Mouse (Mus musculus) hindbrain, embryonic 11.5 days (tissue): ENCODE data around the gene Rab11fip4. TPM values are rescaled to one million over a fixed set of nuclear protein-coding genes. Genes with fewer than 3 reads are reported as not detected.

Experiments
- ATAC-seq: fragments of 200-750 bp; cut with Nextera tagmentation; 2 replicates; pipeline ENCODE4 v1.8.0; 2017; ENCODE audit warnings: mild to moderate bottlenecking, moderate TSS enrichment, moderate library complexity; ENCODE audit not compliant: low FRiP score
- DNase-seq: peaks from one replicate; pipeline ENCODE4 v3.0.0-alpha.2; 2015; ENCODE audit warnings: low spot score
- H3K27ac ChIP-seq: fragments of 300-500 bp; sonication (generic); 2 replicates; pipeline ENCODE4 v1.5.1; 2014; ENCODE audit warnings: mild to moderate bottlenecking, low read depth, low read length
- H3K27me3 ChIP-seq: fragments of 300-500 bp; sonication (generic); 2 replicates; pipeline ENCODE4 v1.6.1; 2014; ENCODE audit warnings: mild to moderate bottlenecking, low read length, moderate library complexity, mixed read lengths; ENCODE audit not compliant: control insufficient read depth, insufficient read depth
- H3K36me3 ChIP-seq: fragments of 300-500 bp; sonication (generic); 2 replicates; pipeline ENCODE4 v1.6.1; 2014; ENCODE audit warnings: mild to moderate bottlenecking, low read length, moderate library complexity, mixed read lengths; ENCODE audit not compliant: control insufficient read depth, insufficient read depth
- H3K4me1 ChIP-seq: fragments of 300-500 bp; sonication (generic); replicated peaks from 2 replicates; pipeline ENCODE4 v1.6.1; 2014; ENCODE audit warnings: low read length, mixed read lengths; ENCODE audit not compliant: control insufficient read depth, insufficient read depth
- H3K4me2 ChIP-seq: fragments of 300-500 bp; sonication (generic); replicated peaks from 2 replicates; pipeline ENCODE4 v1.6.1; 2014; ENCODE audit warnings: mild to moderate bottlenecking, low read depth, low read length
- H3K4me3 ChIP-seq: fragments of 300-500 bp; sonication (generic); 2 replicates; pipeline ENCODE4 v1.5.1; 2014; ENCODE audit warnings: low read depth, low read length
- H3K9ac ChIP-seq: fragments of 300-500 bp; sonication (generic); 2 replicates; pipeline ENCODE4 v1.6.1; 2014; ENCODE audit warnings: low read depth, low read length
- H3K9me3 ChIP-seq: fragments of 300-500 bp; sonication (generic); 2 replicates; pipeline ENCODE4 v1.6.1; 2016; ENCODE audit warnings: low read length; ENCODE audit not compliant: control insufficient read depth
- WGBS: fragments of 180-500 bp; shearing (Covaris S2); extraction: QIAGEN DNeasy Blood & Tissue Kit; methylation state at CpG from one replicate; pipeline ENCODE4 v1.1.7; 2014; 5-methylcytosine and 5-hydroxymethylcytosine counted together
- polyA plus RNA-seq: library from polyadenylated mRNA; unstranded; fragments of >200 nt; fragmentation: Nextera tagmentation; extraction: Ambion mirVana; gene quantifications from 2 replicates; pipeline ENCODE4 v1.2.1, GENCODE M21; 2014

The Rab11fip4 gene
- polyA plus RNA-seq, 1 experiment from 2014 or later, result 11.5 TPM

- no peak overlapping the region for H3K4me2 ChIP-seq
- DNase-seq (no peak), ATAC-seq (no peak)
- no peaks in the 10 kb centered on the region for H3K9me3 ChIP-seq
- no peaks in the 10 kb centered on the region for H3K36me3 ChIP-seq
- WGBS, result 86% methylated on average over 3 of the region's 3 CpGs
- no peak overlapping the region for H3K27ac ChIP-seq
- no peak overlapping the region for H3K4me3 ChIP-seq
- no peaks in the 10 kb centered on the region for H3K27me3 ChIP-seq
- no peak overlapping the region for H3K9ac ChIP-seq
- 0 out of 2 replicates have a peak, but pooled peaks cover 3% of the 10 kb centered on the region for H3K4me1 ChIP-seq
Observed at GRCm38 (mm10) chr11:79674231-79674630, 83.2 kb downstream of the Rab11fip4 start.

GRCm38 (mm10) chr11:79674632-79675031 lies 83.6 kb downstream of the Rab11fip4 start:
- Histone ChIP-seq H3K9me3 (no peaks in the 10 kb centered on the region), H3K27me3 (no peaks in the 10 kb centered on the region), H3K36me3 (no peaks in the 10 kb centered on the region), H3K4me2 (no peak overlapping the region), H3K9ac (no peak overlapping the region), H3K4me1 (0 out of 2 replicates have a peak, but pooled peaks cover 3% of the 10 kb centered on the region), H3K27ac (no peak overlapping the region), H3K4me3 (no peak overlapping the region)
- DNase-seq, result no peak
- 90% methylated on average over 7 of the region's 7 CpGs for WGBS
- ATAC-seq, result no peak

DNA sequence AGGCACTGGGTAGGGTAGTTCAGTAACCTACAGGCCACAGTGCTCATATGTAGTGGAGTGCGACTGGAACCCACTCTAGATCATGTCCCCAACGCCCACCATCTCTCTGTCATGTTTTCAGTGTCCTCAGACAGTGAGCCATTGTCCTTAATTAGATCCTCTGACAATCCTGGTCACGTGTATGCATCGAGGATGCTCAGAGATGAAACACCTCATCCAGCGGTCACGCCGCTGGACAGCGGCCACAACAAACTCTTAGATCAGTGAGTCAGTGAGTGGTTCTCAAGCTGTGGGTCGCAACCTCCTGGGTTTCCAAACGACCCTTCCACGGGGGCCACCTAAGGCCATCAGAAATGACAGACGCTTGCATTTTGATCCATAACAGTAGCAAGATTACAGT lies 84.3 kb downstream of the Rab11fip4 start:
- Histone ChIP-seq H3K9me3 (no peaks in the 10 kb centered on the region), H3K4me3 (no peak overlapping the region), H3K36me3 (no peaks in the 10 kb centered on the region), H3K27ac (no peak overlapping the region), H3K27me3 (no peaks in the 10 kb centered on the region), H3K4me2 (no peak overlapping the region), H3K4me1 (0 out of 2 replicates have a peak, but pooled peaks cover 3% of the 10 kb centered on the region), H3K9ac (no peak overlapping the region)
- no peak for DNase-seq
- no peak for ATAC-seq
- WGBS, result 69% methylated on average over 12 of the region's 12 CpGs

DNA sequence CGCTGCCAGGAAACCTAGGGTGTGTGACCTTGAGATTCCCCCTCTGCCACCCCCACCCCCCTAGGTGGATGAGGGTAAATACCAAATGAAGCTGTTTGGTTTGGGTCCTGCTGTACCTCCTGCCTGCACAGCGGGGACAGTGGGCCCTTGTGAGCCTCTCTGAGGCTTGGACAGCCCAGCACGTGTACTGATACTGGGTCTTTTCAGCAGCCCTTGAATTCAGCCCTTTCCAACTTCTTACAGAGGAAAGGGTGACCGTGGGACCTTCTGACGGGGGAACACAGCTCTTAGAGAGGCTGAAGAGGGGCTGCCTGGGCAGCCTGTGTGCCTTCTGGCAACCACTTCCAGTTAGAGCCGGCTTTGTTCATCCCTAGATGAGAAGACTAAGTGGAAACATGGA lies 85.0 kb downstream of the Rab11fip4 start:
- WGBS, result 76% methylated on average over 6 of the region's 6 CpGs
- H3K9me3 ChIP-seq, result no peaks in the 10 kb centered on the region
- H3K27me3 ChIP-seq, result no peaks in the 10 kb centered on the region
- ATAC-seq, result no peak
- H3K36me3 ChIP-seq, result no peaks in the 10 kb centered on the region
- H3K27ac ChIP-seq, result no peak overlapping the region
- H3K4me3 ChIP-seq, result no peak overlapping the region
- no peak overlapping the region for H3K4me2 ChIP-seq
- H3K4me1 ChIP-seq, result 0 out of 2 replicates have a peak, but pooled peaks cover 3% of the 10 kb centered on the region
- no peak overlapping the region for H3K9ac ChIP-seq
- DNase-seq, result no peak

DNA sequence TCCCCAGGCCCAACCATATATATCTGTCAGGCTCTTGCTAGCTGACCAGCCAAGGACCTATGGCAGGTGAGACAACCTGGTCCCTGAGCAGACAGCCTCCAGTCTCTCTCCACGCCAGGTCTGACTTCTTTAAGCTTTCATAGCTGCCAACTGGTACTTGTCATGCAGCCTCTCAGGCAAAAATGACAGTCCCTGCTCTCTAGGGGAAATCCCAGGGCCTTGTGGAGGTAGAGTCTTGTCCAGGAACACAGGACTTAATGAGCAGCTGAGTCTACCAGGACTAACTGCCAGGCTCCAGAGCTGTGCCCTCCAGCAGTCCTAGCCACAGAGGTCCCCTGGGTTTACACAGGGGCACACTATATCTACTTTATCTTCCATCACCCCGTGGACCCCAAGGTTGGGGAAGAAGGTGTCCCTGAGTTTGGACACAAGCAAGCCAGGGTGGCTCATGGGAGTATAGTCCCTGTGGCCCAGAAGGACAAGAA lies 85.5 kb downstream of the Rab11fip4 start:
- ATAC-seq (no peak), DNase-seq (no peak)
- no peak overlapping the region for H3K4me2 ChIP-seq
- H3K36me3 ChIP-seq, result no peaks in the 10 kb centered on the region
- H3K27ac ChIP-seq, result no peak overlapping the region
- H3K27me3 ChIP-seq, result no peaks in the 10 kb centered on the region
- WGBS, result 77% methylated on average over 2 of the region's 2 CpGs
- no peak overlapping the region for H3K9ac ChIP-seq
- H3K4me1 ChIP-seq, result 0 out of 2 replicates have a peak, but pooled peaks cover 3% of the 10 kb centered on the region
- H3K9me3 ChIP-seq, result no peaks in the 10 kb centered on the region
- H3K4me3 ChIP-seq, result no peak overlapping the region

- no peak overlapping the region for H3K9ac ChIP-seq
- no peak overlapping the region for H3K4me2 ChIP-seq
- H3K27ac ChIP-seq, result no peak overlapping the region
- H3K36me3 ChIP-seq, result no peaks in the 10 kb centered on the region
- no peaks in the 10 kb centered on the region for H3K27me3 ChIP-seq
- ATAC-seq (no peak), DNase-seq (no peak)
- no peaks in the 10 kb centered on the region for H3K9me3 ChIP-seq
- H3K4me3 ChIP-seq, result no peak overlapping the region
- H3K4me1 ChIP-seq, result 0 out of 2 replicates have a peak, but pooled peaks cover 3% of the 10 kb centered on the region
- 92% methylated on average over 9 of the region's 9 CpGs for WGBS
Observed at GRCm38 (mm10) chr11:79677402-79677801, 86.4 kb downstream of the Rab11fip4 start.

GRCm38 (mm10) chr11:79678363-79679153 lies 87.5 kb downstream of the Rab11fip4 start:
- Histone ChIP-seq H3K4me3 (no peak overlapping the region), H3K4me1 (0 out of 2 replicates have a peak, but pooled peaks cover 3% of the 10 kb centered on the region), H3K9ac (no peak overlapping the region), H3K36me3 (no peaks in the 10 kb centered on the region), H3K27ac (no peak overlapping the region), H3K27me3 (no peaks in the 10 kb centered on the region), H3K4me2 (no peak overlapping the region), H3K9me3 (no peaks in the 10 kb centered on the region)
- ATAC-seq (no peak), DNase-seq (no peak)
- 89% methylated on average over 20 of the region's 20 CpGs for WGBS

GRCm38 (mm10) chr11:79679929-79680328 lies 88.9 kb downstream of the Rab11fip4 start:
- 84% methylated on average over 5 of the region's 5 CpGs for WGBS
- Histone ChIP-seq H3K27ac (no peak overlapping the region), H3K4me1 (0 out of 2 replicates have a peak, but pooled peaks cover 2% of the 10 kb centered on the region), H3K36me3 (no peaks in the 10 kb centered on the region), H3K4me2 (no peak overlapping the region), H3K9ac (no peak overlapping the region), H3K4me3 (no peak overlapping the region), H3K9me3 (no peaks in the 10 kb centered on the region), H3K27me3 (no peaks in the 10 kb centered on the region)
- DNase-seq, result no peak
- no peak for ATAC-seq

DNA sequence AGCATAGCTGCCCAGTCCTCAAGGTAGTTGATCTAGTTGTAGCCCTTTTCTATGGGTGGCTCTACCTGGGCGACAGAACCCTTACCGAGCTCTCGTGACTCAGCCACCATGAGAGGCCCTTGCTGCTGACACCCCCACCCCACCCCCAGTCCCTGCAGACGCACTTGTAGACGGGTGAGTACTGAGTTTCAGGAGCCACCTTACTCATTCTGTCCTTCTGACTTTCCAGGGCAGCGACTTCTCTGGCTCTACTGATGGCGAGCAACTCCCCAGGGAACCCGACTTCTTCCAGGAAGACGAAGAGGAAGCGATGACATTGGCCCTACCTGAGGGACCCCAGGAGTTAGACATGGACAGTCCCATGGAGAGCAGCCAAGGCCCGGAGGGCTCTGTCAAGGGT lies 89.5 kb downstream of the Rab11fip4 start:
- Histone ChIP-seq H3K4me3 (no peak overlapping the region), H3K9me3 (no peaks in the 10 kb centered on the region), H3K27me3 (no peaks in the 10 kb centered on the region), H3K36me3 (no peaks in the 10 kb centered on the region), H3K4me2 (no peak overlapping the region), H3K9ac (no peak overlapping the region), H3K27ac (no peak overlapping the region), H3K4me1 (no peaks in the 10 kb centered on the region)
- no peak for ATAC-seq
- 89% methylated on average over 11 of the region's 11 CpGs for WGBS
- DNase-seq, result no peak
